Mouse (Mus musculus): ENCODE measurements at regions not wholly inside any gene's neighbourhood (a gene's known extent, or its start where the extent isn't known, plus 50 kb on each side); places are given as distances from the start of the nearest gene placed in this dataset.
"Not testable (repeated sequence)": the region's sequence is repeated elsewhere in the genome, so short reads cannot be mapped to it uniquely, and the experiment has no call there.

DNA sequence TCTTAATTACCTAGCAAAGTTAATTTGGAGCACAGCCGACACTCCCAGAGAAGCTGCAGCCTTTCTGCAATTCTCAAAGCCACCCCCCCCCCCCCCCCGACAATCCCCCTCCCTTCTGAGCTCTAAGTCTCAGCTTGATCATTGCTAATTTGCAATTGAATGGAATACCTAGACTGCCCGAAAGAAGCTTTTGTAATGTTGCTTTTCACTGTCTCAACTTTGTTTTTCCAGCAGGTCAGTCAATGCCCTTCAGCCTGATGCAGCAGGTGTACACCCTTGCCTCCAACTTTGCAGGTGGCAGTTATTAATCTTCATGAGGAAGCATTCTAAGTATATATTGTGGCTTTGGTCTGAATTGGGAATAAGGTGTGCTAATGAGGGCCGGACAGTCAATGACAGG is 1006.6 kb upstream of the Gm8797 start:
- no peak for DNase-seq (ENCODE audit: extremely low spot score in 1 of 2, low spot score in 1 of 2)

- DNase-seq (ENCODE audit: extremely low spot score in 1 of 2, low spot score in 1 of 2), result no peak
Observed at GRCm38 (mm10) chr3:4744611-4745010, 1006.0 kb upstream of the Gm8797 start.

GRCm38 (mm10) chr3:4756099-4756498 is 994.5 kb upstream of the Gm8797 start:
- DNase-seq (ENCODE audit: extremely low spot score in 1 of 2, low spot score in 1 of 2), result no peak

DNA sequence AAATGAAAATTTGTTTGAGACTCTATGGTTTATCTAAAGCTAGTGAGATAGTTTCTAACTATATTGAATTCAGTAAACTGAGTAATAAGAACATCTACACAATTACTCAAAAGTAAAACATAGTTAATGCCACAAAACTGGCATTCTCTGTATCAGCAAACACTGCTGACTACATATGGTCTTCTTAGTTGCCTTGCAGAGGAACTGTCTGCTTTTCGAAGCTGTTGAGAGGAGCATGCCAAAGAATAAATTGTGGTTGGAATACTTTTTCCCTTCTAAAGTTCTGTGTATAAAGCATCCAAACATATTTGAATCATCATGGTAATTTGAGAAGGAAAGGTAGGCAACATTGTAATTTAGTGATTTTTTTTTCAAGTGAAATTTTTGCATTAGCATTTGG is 993.5 kb upstream of the Gm8797 start:
- no peak for DNase-seq (ENCODE audit: extremely low spot score in 1 of 2, low spot score in 1 of 2)

- no peak for DNase-seq (ENCODE audit: extremely low spot score in 1 of 2, low spot score in 1 of 2)
Observed at GRCm38 (mm10) chr3:4763076-4763475, 987.5 kb upstream of the Gm8797 start.

DNA sequence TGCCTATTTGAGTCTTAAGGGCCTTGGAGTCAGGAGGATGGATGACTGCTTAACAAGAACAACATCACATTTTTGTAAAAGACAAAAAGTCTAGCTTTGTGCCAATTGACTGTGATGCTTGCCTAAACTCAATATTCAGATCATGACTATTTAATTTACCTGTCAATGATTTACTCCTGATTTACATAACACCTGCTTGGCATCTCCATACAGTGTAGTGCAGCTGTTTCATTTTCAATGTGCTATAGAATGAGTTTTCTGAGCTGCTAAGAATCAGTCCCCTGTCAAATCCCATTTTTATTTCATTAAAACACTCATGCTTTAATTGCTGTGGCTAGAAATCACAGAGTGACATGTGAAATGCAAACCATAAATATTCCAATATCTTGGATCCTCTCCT is 974.0 kb upstream of the Gm8797 start:
- DNase-seq (ENCODE audit: extremely low spot score in 1 of 2, low spot score in 1 of 2), result no peak

DNA sequence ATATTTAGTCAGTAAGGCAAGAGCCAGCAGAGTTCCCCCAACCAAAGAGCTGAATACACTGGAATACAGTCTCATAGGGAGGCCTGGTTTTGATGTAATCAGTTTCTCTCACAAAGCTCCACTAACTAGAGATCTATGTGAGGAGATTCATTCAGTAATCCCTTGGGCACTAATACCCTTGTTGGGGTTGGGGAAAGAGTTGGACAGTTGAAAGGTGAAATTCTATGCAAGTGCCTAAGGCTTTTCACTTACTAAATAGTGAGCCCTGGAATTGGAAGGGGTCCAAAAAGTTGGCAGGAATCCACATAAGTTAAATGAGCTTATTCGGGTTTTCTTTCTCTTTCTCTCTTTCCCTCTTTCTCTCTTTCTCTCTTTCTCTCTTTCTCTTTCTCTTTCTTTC is 965.4 kb upstream of the Gm8797 start:
- no peak for DNase-seq (ENCODE audit: extremely low spot score in 1 of 2, low spot score in 1 of 2)

- DNase-seq (ENCODE audit: extremely low spot score in 1 of 2, low spot score in 1 of 2), result no peak
Observed at GRCm38 (mm10) chr3:4793141-4793540, 957.5 kb upstream of the Gm8797 start.

GRCm38 (mm10) chr3:4796041-4796908 is 954.3 kb upstream of the Gm8797 start:
- no peak for DNase-seq (ENCODE audit: extremely low spot score in 1 of 2, low spot score in 1 of 2)

DNA sequence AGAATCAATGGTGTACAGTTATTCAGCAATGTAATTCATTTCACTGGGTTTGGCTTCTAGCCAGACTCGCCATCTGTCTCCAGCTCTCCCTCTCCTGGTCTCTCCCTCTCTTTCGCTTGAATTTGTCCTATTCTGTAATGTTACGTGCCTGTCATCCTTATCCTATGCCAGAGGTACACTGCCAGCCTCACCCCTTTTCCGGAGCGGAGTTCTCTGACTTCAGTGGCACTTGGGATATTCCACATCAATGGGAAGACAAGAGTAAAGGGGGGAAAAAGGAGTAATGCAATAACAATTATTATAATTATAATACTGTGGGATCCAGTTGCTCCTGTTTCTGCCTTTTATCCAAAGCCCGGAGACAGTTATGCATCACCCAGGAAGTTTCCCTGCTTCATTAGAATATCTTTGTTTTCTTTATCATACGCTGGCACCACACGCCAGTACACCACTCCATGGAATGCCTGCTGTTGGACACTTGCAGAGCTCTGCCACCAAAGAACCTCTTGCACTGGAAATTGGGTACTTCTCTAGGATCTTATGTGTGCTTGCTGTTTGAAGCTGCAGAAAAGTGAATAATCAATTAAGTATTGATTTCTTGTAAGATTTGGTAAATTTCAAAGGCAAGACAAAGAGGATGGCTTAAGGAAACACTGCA is 953.6 kb upstream of the Gm8797 start:
- peak; percentile 17 to 75 for DNase-seq (ENCODE audit: extremely low spot score in 1 of 2, low spot score in 1 of 2)

DNA sequence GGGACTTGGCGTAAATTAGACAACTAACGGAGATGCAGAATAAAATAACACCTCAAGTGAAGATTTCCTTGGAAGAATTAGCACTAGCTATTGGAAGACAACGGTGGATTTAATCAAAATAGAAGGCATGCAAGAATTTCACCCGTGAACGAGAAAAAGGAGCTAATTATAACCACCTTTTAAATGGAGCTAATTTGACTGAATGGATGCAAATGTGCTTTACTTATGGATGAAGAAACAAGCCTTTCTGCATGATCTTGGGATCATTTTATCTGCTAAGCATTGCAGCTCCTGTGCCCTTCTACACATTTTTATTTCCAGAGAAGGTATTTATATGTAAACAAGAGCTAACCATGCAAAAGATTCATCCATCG is 953.1 kb upstream of the Gm8797 start:
- DNase-seq (ENCODE audit: extremely low spot score in 1 of 2, low spot score in 1 of 2), result no peak

DNA sequence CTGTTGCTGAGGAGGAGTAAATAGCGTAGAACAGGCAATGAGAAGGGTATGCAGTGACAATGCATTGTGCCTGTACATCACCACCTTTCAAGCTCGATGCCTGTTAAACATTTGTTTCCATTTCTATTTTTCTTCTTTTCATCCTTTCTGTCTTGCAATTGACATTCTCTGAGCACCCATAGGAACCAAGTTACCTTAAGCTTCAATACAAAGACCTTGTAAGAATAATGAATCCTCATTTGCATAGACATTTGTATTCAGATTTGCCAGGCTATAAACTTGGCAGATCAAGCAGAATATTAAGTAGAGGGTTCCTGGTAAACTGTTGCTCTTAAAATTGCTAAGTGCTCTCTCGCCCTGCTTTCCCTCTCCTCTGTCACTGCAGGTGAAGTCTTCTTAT is 952.2 kb upstream of the Gm8797 start:
- DNase-seq (ENCODE audit: extremely low spot score in 1 of 2, low spot score in 1 of 2), result no peak

DNA sequence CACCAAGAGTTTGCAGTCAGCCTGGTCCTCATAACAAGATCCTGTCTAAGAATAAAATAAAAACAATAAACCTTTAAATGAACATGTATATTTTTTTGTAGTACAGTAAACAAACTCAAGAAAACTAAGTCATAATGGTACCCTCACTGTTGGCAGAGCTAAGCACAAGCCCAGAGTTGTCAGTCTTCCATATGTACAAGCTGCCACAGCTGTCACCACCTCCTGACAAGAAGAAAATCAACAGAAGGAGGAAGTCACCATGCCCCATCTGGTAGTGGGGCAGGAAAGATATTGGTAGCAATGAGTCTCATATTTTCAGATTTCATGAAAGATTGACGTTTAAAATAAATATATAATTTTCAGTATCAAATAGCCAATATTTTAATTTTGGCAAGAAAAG is 916.1 kb upstream of the Gm8797 start:
- DNase-seq (ENCODE audit: extremely low spot score in 1 of 2, low spot score in 1 of 2), result no peak

GRCm38 (mm10) chr3:4835645-4836044 is 915.0 kb upstream of the Gm8797 start:
- no peak for DNase-seq (ENCODE audit: extremely low spot score in 1 of 2, low spot score in 1 of 2)

- no peak for DNase-seq (ENCODE audit: extremely low spot score in 1 of 2, low spot score in 1 of 2)
Observed at GRCm38 (mm10) chr3:4836888-4837287, 913.7 kb upstream of the Gm8797 start.

- no peak for DNase-seq (ENCODE audit: extremely low spot score in 1 of 2, low spot score in 1 of 2)
Observed at GRCm38 (mm10) chr3:4854958-4855566, 895.5 kb upstream of the Gm8797 start.

GRCm38 (mm10) chr3:4856571-4856970 is 894.0 kb upstream of the Gm8797 start:
- DNase-seq (ENCODE audit: extremely low spot score in 1 of 2, low spot score in 1 of 2), result no peak

DNA sequence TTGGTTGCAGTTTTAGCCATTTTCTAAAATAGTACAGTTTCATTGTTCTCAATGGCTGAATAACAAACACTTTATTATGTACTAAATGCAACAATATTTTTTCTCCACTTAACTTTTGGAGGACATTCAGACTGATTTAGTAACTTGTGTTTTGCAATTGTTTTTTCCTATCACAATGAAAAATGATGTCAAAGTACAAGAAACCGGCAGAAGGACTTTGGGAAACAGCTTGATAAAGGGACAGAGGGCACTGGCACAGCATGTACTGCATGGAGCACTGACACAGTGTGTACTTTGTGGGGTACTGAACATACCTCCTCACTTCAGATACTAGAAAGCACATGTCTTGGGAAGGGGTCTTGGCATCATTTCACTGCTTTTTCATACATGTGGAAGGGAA is 884.4 kb upstream of the Gm8797 start:
- DNase-seq (ENCODE audit: extremely low spot score in 1 of 2, low spot score in 1 of 2), result no peak

DNA sequence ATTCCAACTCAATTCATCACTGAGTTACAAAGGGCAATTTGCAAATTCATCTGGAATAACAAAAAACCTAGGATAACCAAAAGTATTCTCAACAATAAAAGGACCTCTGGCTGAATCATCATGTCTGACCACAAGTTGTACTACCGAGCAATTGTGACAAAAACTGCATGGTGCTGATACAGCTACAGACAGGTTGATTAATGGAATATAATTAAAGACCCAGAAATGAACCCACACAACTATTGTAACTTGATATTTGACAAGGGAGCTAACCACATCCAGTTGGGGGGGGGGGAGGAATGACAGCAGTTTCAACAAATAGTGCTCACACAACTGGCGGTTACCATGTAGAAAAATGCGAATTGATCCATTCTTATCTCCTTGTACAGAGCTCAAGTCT is 864.7 kb upstream of the Gm8797 start:
- DNase-seq (ENCODE audit: extremely low spot score in 1 of 2, low spot score in 1 of 2), result no peak

- no peak for DNase-seq (ENCODE audit: extremely low spot score in 1 of 2, low spot score in 1 of 2)
Observed at GRCm38 (mm10) chr3:4893108-4893507, 857.5 kb upstream of the Gm8797 start.

DNA sequence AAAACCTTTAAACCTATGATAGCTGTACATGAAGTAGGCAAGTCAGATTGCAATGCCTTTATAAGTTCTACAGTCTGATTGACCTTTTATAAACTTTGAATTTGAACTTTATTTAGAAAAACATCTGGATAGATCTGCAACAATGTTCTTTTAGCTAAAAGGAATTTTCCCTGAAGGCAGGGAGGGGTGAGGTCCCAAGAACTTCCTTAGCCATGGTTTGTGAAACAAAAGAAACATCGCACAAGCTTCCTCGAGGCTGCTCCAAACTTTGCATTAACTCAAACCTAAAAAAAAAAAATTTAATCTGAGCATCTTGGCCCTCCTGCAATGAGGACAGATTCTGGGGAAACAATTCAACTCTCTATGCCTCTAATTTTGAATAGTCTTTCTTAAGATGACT is 854.8 kb upstream of the Gm8797 start:
- no peak for DNase-seq (ENCODE audit: extremely low spot score in 1 of 2, low spot score in 1 of 2)

DNA sequence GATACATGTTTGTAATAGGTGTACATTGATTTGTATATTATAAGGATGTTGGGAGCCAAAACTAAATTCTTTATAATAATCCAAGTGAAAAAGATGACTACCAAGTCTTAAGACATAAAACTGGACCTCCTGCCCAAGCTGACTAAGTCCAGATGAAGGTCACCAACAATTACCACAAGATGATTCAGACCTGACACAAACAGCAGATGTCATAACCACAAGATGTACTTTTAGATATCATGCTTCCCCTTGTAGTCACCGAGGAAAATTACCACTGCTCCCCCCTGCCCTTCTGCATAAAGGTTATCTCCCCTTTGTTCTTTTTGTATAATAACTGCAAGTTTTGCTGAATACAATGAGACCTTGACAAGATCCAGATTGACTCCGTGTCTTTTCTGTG is 843.0 kb upstream of the Gm8797 start:
- DNase-seq (ENCODE audit: extremely low spot score in 1 of 2, low spot score in 1 of 2), result not testable (repeated sequence)

Data from frontal cortex, adult 2 months (tissue).